Mouse (Mus musculus) liver, embryonic 12.5 days (tissue): ENCODE measurements around the gene Slco1a5. TPM values are rescaled to one million over a fixed set of nuclear protein-coding genes. Genes with fewer than 3 reads are reported as not detected.

Experiments used
- polyA plus RNA-seq: library from polyadenylated mRNA; unstranded; fragments of >200 nt; fragmentation: Nextera tagmentation; extraction: Ambion mirVana; gene quantifications from 2 replicates; pipeline ENCODE4 v1.2.1, GENCODE M21; 2016

Slco1a5 gene
- polyA plus RNA-seq, 1 experiment from 2014 or later = not detected

Other genes starting within 250 kb of the Slco1a5 start
- gene Slco1a6, start 114.5 kb downstream of the Slco1a5 start, polyA plus RNA-seq = not detected in 2 replicates
- gene Iapp, start 24.6 kb downstream of the Slco1a5 start, polyA plus RNA-seq = not detected in 2 replicates
- 6.6 and 6.9 TPM in 2 replicates for gene Pyroxd1, start 22.7 kb upstream of the Slco1a5 start, polyA plus RNA-seq
- 25.8 and 25.9 TPM in 2 replicates for gene Recql, start 64.1 kb upstream of the Slco1a5 start, polyA plus RNA-seq
- gene Golt1b, start 64.2 kb upstream of the Slco1a5 start, polyA plus RNA-seq = 51.3 and 54.6 TPM in 2 replicates
- 0.08 and 0.11 TPM in 2 replicates for gene Spx, start 90.5 kb upstream of the Slco1a5 start, polyA plus RNA-seq
- gene Gys2, start 150.1 kb upstream of the Slco1a5 start, polyA plus RNA-seq = 34.4 and 36.7 TPM in 2 replicates
- 61.7 and 63.3 TPM in 2 replicates for gene Ldhb, start 185.0 kb upstream of the Slco1a5 start, polyA plus RNA-seq
- 2.5 and 3.1 TPM in 2 replicates for gene Kcnj8, start 248.6 kb upstream of the Slco1a5 start, polyA plus RNA-seq